Mouse (Mus musculus) ES-Bruce4 (cell line): Measurements from ENCODE around the gene Samd15. TPM values are rescaled to one million over a fixed set of nuclear protein-coding genes. Genes with fewer than 3 reads are reported as not detected.
A peak's percentile ranks its signal among the peaks of the same experiment; 100 is the strongest.
"Not testable (repeated sequence)": the region's sequence is repeated elsewhere in the genome, so short reads cannot be mapped to it uniquely, and the experiment has no call there.

Experiments used
- H3K27ac ChIP-seq: 2 replicates; pipeline ENCODE4 v1.5.1; 2012; ENCODE audit warnings: low read length, inconsistent platforms; ENCODE audit not compliant: insufficient read depth
- H3K27me3 ChIP-seq: 2 replicates; pipeline ENCODE4 v1.6.1; 2012; ENCODE audit warnings: mild to moderate bottlenecking, low read length, inconsistent platforms; ENCODE audit not compliant: control insufficient read depth, poor library complexity, insufficient read depth, severe bottlenecking
- H3K36me3 ChIP-seq: 2 replicates; pipeline ENCODE4 v1.6.1; 2012; ENCODE audit warnings: inconsistent platforms, mild to moderate bottlenecking, low read length, moderate library complexity; ENCODE audit not compliant: control insufficient read depth, poor library complexity, insufficient read depth, severe bottlenecking
- H3K4me1 ChIP-seq: one replicate; pipeline ENCODE4 v1.8.1; 2011; ENCODE audit warnings: low read length; ENCODE audit not compliant: control insufficient read depth, insufficient read depth
- H3K4me3 ChIP-seq: 2 replicates; pipeline ENCODE4 v1.5.1; 2011; ENCODE audit warnings: low read depth, mild to moderate bottlenecking, low read length
- H3K9ac ChIP-seq: 2 replicates; pipeline ENCODE4 v1.6.1; 2012; ENCODE audit warnings: low read depth, mild to moderate bottlenecking, inconsistent platforms; ENCODE audit not compliant: poor library complexity, severe bottlenecking
- H3K9me3 ChIP-seq: replicated peaks from 2 replicates; pipeline ENCODE4 v1.6.1; 2012; ENCODE audit warnings: mild to moderate bottlenecking, low read length, inconsistent platforms; ENCODE audit not compliant: control insufficient read depth, poor library complexity, insufficient read depth, severe bottlenecking
- CTCF ChIP-seq: IDR thresholded peaks from one replicate; pipeline ENCODE4 v1.8.1; 2011; ENCODE audit warnings: low read depth, low read length
- EP300 ChIP-seq: IDR thresholded peaks from 2 replicates; pipeline ENCODE4 v1.6.1; 2011; ENCODE audit warnings: low read depth, low read length; ENCODE audit not compliant: insufficient read depth
- POLR2A ChIP-seq: IDR thresholded peaks from one replicate; pipeline ENCODE4 v1.8.1; 2011; ENCODE audit warnings: low read length; ENCODE audit not compliant: insufficient read depth
- polyA plus RNA-seq: library from polyadenylated mRNA; stranded (reverse); fragments of >200 nt; gene quantifications from 2 replicates; pipeline ENCODE4 v1.2.4, GENCODE M21; 2011; ENCODE audit warnings: low read depth; ENCODE audit not compliant: missing spikeins, insufficient read depth, insufficient read length

The Samd15 gene
- 0.44 TPM in 1 of 2 replicates, not detected in the other for polyA plus RNA-seq

DNA sequence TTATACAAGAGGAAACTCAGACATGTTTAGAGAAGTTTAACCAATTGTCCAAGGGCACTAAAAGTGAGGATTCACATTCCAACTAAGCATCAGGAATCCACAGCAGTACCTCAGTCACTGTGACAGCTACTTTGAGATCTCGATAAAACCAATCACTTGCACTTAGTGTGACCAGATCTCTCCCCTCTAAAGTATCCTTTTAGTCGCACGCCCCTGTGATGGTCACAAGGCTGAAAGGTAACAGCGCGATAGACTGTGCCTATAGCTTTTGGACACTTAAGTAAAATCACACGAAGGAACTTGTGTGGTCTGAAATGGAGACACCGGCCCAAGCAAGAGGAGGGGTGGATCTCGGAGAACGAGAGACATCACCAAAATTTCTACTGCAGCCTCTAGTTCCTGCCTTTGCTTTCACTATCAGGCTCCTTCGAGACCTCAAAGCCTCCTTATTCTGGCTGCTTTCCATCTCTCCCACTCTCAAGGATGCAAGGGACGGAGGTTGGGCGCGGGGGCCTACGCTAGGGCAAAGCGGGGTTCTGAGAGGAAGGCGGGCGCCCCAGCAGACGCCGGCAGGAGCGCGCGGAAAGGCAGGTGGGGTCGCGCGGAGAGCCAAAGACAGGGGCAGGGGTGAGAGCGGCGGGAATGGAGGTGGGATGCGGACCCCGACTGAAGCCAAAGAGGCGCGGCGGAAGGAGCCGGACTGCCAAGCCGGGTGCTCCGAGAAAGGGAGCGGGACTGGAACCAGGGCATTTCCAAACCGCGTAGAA is at the start of gene Samd15:
Gene Samd15 (plus strand): TSS at position 518 of the 767 bp plus-strand sequence.
- Histone ChIP-seq H3K4me3 (peak within 1 kb of the TSS; percentile 92), H3K27ac (no peak within 1 kb of the TSS)
- TF ChIP-seq CTCF (no peak), EP300 (no peak)

GRCm38 (mm10) chr12:87154448-87154847 is 45.1 kb upstream of the Samd15 start:
- H3K36me3 ChIP-seq, H3K4me3 ChIP-seq, H3K9ac ChIP-seq, H3K27me3 ChIP-seq, H3K27ac ChIP-seq, H3K4me1 ChIP-seq: not testable (repeated sequence)
- H3K9me3 ChIP-seq, result peaks cover 15% of the 10 kb centered on the region

More for the DNA sequence above, at the start of gene Samd15:
- Histone ChIP-seq H3K27me3 (no peaks in the 10 kb centered on the region), H3K36me3 (no peaks in the 10 kb centered on the region), H3K9ac (peak within 1 kb of the TSS; percentile 95), H3K4me1 (peaks cover 3% of the 10 kb centered on the region), H3K9me3 (no peaks in the 10 kb centered on the region)

GRCm38 (mm10) chr12:87157361-87157760 is 42.2 kb upstream of the Samd15 start:
- no peaks in the 10 kb centered on the region for H3K4me1 ChIP-seq
- H3K4me3 ChIP-seq, result no peak overlapping the region
- no peaks in the 10 kb centered on the region for H3K36me3 ChIP-seq
- no peak overlapping the region for H3K9ac ChIP-seq
- H3K9me3 ChIP-seq, result no peaks in the 10 kb centered on the region; the same call in none of the 2 replicates
- H3K27ac ChIP-seq, result no peak overlapping the region
- no peaks in the 10 kb centered on the region for H3K27me3 ChIP-seq
- no peak for TF ChIP-seq CTCF
- TF ChIP-seq POLR2A, result no peak
- TF ChIP-seq EP300, result no peak

DNA sequence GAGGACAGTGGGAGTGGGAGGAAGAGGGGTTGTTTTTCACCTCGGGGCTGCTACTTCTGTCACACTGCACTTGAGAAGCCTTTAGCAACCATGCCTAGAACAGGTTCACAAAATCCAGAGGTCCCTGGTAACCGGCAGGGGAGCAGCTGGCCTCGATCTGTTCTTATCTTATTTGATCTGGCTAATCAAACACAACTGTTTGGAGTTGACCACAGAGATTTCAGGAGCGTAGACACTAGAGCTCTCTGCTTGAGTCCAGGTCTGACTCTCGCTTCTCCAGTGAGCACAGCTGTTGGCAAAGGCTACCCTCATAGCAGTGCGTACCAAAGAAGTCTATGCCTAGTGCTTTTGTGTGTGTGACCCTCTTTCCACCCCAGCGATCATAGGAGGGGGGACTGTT is 41.4 kb upstream of the Samd15 start:
- no peaks in the 10 kb centered on the region for H3K4me1 ChIP-seq
- H3K27me3 ChIP-seq, result no peaks in the 10 kb centered on the region
- no peak overlapping the region for H3K27ac ChIP-seq
- H3K36me3 ChIP-seq, result no peaks in the 10 kb centered on the region
- TF ChIP-seq CTCF (no peak), POLR2A (no peak), EP300 (no peak)
- H3K9me3 ChIP-seq, result no peaks in the 10 kb centered on the region; the same call in 1 of the 2 replicates
- H3K4me3 ChIP-seq, result no peak overlapping the region
- no peak overlapping the region for H3K9ac ChIP-seq

DNA sequence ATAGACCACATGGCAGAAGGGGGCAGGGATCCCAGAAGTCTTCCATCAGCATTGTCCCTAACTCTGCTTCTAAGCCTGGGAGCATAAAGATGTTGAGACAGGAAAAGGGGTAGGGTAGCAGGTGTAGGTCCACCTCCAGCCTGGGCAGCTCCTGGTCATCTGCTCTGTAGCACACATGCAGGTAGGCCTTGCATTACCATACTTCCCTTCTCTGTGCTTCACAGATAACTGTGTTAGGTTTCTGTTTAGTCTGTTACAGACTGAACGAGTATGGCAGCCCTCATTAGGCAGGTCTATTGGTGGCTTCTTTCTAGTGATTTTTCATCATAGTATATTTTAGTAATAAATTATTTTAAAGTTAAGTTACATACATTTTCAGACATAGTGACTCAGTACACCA is 39.2 kb upstream of the Samd15 start:
- Histone ChIP-seq H3K9ac (no peak overlapping the region), H3K9me3 (no peaks in the 10 kb centered on the region), H3K27me3 (no peaks in the 10 kb centered on the region), H3K4me1 (no peaks in the 10 kb centered on the region), H3K36me3 (no peaks in the 10 kb centered on the region), H3K4me3 (no peak overlapping the region), H3K27ac (no peak overlapping the region)
- no peak for TF ChIP-seq CTCF
- TF ChIP-seq EP300, result no peak
- TF ChIP-seq POLR2A, result no peak

DNA sequence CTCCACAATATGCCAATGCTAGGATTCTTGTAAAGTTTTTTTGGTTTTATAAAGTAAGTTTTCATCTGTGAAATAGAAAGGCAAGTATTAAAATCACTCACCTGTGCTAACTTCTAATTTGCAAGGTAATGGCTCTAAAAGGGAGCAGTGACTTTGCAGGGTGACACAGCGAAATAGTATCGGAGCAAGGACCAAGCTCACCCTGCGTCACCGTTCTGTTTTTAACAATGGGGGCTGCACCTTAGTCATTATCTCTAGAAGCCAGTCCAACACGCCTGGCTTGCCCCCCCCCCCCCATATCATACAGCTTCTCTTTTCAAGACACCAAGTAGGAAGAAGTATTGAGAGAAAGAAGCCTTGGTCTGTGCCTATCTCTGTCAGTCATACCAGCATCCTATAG is 38.7 kb upstream of the Samd15 start:
- H3K4me3 ChIP-seq, result no peak overlapping the region
- H3K9me3 ChIP-seq, result no peaks in the 10 kb centered on the region
- H3K4me1 ChIP-seq, result no peaks in the 10 kb centered on the region
- H3K36me3 ChIP-seq, result no peaks in the 10 kb centered on the region
- H3K27ac ChIP-seq, result no peak overlapping the region
- no peaks in the 10 kb centered on the region for H3K27me3 ChIP-seq
- no peak for TF ChIP-seq POLR2A
- TF ChIP-seq EP300, result no peak
- no peak for TF ChIP-seq CTCF
- H3K9ac ChIP-seq, result no peak overlapping the region
